Mouse (Mus musculus): Measurements from ENCODE around the gene Avl9.
A peak's percentile ranks its signal among the peaks of the same experiment; 100 is the strongest.

GRCm38 (mm10) chr6:56691205-56691604 is 23.5 kb upstream of the Avl9 start:
- TF ChIP-seq CTCF (IDR thresholded peaks at IDR 0.05; ENCODE audit: control insufficient read depth, insufficient read depth, low read length) (peak; percentile 79), POLR2A (IDR thresholded peaks at IDR 0.05; ENCODE audit: borderline replicate concordance, control insufficient read depth, low read depth, low read length) (no peak)
